Mouse (Mus musculus) stomach, embryonic 15.5 days (tissue): ENCODE data around the gene Qtrt1. TPM values are rescaled to one million over a fixed set of nuclear protein-coding genes. Genes with fewer than 3 reads are reported as not detected.
A peak's percentile ranks its signal among the peaks of the same experiment; 100 is the strongest.

Source experiments
- ATAC-seq: fragments of 200-750 bp; cut with Nextera tagmentation; 2 replicates; pipeline ENCODE4 v1.8.0; 2017; ENCODE audit warnings: low read depth, moderate number of reproducible peaks, moderate TSS enrichment; ENCODE audit not compliant: insufficient read depth, low FRiP score
- H3K27ac ChIP-seq: fragments of 300-500 bp; sonication (generic); 2 replicates; pipeline ENCODE4 v1.5.1; 2015; ENCODE audit warnings: mild to moderate bottlenecking, inconsistent platforms
- H3K27me3 ChIP-seq: fragments of 300-500 bp; sonication (generic); replicated peaks from 2 replicates; pipeline ENCODE4 v1.6.1; 2015; ENCODE audit warnings: inconsistent platforms
- H3K36me3 ChIP-seq: fragments of 300-500 bp; sonication (generic); 2 replicates; pipeline ENCODE4 v1.6.1; 2015; ENCODE audit warnings: inconsistent platforms
- H3K4me1 ChIP-seq: fragments of 300-500 bp; sonication (generic); 2 replicates; pipeline ENCODE4 v1.6.1; 2015; ENCODE audit warnings: inconsistent platforms
- H3K4me2 ChIP-seq: fragments of 300-500 bp; sonication (generic); 2 replicates; pipeline ENCODE4 v1.6.1; 2015; ENCODE audit warnings: mild to moderate bottlenecking, inconsistent platforms
- H3K4me3 ChIP-seq: fragments of 300-500 bp; sonication (generic); replicated peaks from 2 replicates; pipeline ENCODE4 v1.5.1; 2015; ENCODE audit warnings: inconsistent platforms
- H3K9ac ChIP-seq: fragments of 300-500 bp; sonication (generic); 2 replicates; pipeline ENCODE4 v1.6.1; 2015; ENCODE audit warnings: inconsistent platforms
- H3K9me3 ChIP-seq: fragments of 300-500 bp; sonication (generic); 2 replicates; pipeline ENCODE4 v1.6.1; 2016; ENCODE audit warnings: inconsistent platforms
- WGBS: fragments of 180-500 bp; shearing (Covaris S2); methylation state at CpG from one replicate; pipeline ENCODE4 v1.1.7; 2015; 5-methylcytosine and 5-hydroxymethylcytosine counted together
- polyA plus RNA-seq: library from polyadenylated mRNA; unstranded; fragments of >200 nt; fragmentation: Nextera tagmentation; extraction: Ambion mirVana; gene quantifications from 2 replicates; pipeline ENCODE4 v1.2.1, GENCODE M21; 2015

Gene Qtrt1
- polyA plus RNA-seq, 1 experiment from 2014 or later = 57.6 TPM

- Histone ChIP-seq H3K9me3 (no peaks in the 10 kb centered on the region), H3K36me3 (peaks cover 5% of the 10 kb centered on the region), H3K4me1 (peaks cover 13% of the 10 kb centered on the region), H3K27me3 (no peaks in the 10 kb centered on the region), H3K4me2 (peak overlapping the region; percentile 81), H3K4me3 (peak overlapping the region; percentile 92), H3K9ac (peak overlapping the region; percentile 91), H3K27ac (peak overlapping the region; percentile 94; the same call in 1 of the 2 replicates)
- no peak for ATAC-seq
- WGBS = 5% methylated on average over 6 of the region's 6 CpGs
These were observed 13.9 kb downstream of the Qtrt1 start for GRCm38 (mm10) chr9:21425556-21425945.

GRCm38 (mm10) chr9:21426013-21426412 lies 14.4 kb downstream of the Qtrt1 start:
- WGBS = 4% methylated on average over 1 of the region's 1 CpGs
- peak overlapping the region; percentile 94; the same call in 1 of the 2 replicates for H3K27ac ChIP-seq
- H3K27me3 ChIP-seq = no peaks in the 10 kb centered on the region
- H3K9ac ChIP-seq = peak overlapping the region; percentile 91; the same call in 1 of the 2 replicates
- H3K4me1 ChIP-seq = peaks cover 13% of the 10 kb centered on the region
- no peak for ATAC-seq
- H3K9me3 ChIP-seq = no peaks in the 10 kb centered on the region
- H3K4me2 ChIP-seq = peak overlapping the region; percentile 81
- H3K4me3 ChIP-seq = peak overlapping the region; percentile 92
- H3K36me3 ChIP-seq = peaks cover 3% of the 10 kb centered on the region; the same call in 1 of the 2 replicates

- H3K27me3 ChIP-seq = no peaks in the 10 kb centered on the region
- no peak overlapping the region for H3K27ac ChIP-seq
- no peaks in the 10 kb centered on the region for H3K36me3 ChIP-seq
- H3K4me3 ChIP-seq = peak overlapping the region; percentile 92; the same call in 1 of the 2 replicates
- 59% methylated on average over 2 of the region's 2 CpGs for WGBS
- H3K9ac ChIP-seq = no peak overlapping the region
- no peak for ATAC-seq
- H3K4me2 ChIP-seq = peak overlapping the region; percentile 81
- H3K4me1 ChIP-seq = peaks cover 13% of the 10 kb centered on the region
- no peaks in the 10 kb centered on the region for H3K9me3 ChIP-seq
These were observed 14.9 kb downstream of the Qtrt1 start for GRCm38 (mm10) chr9:21426525-21426924.

GRCm38 (mm10) chr9:21427773-21428172 lies 16.1 kb downstream of the Qtrt1 start:
- H3K36me3 ChIP-seq = no peaks in the 10 kb centered on the region
- H3K9ac ChIP-seq = no peak overlapping the region
- WGBS = 84% methylated on average over 2 of the region's 2 CpGs
- peaks cover 13% of the 10 kb centered on the region for H3K4me1 ChIP-seq
- no peaks in the 10 kb centered on the region for H3K27me3 ChIP-seq
- no peak overlapping the region for H3K4me3 ChIP-seq
- H3K4me2 ChIP-seq = no peak overlapping the region
- no peak overlapping the region for H3K27ac ChIP-seq
- no peaks in the 10 kb centered on the region for H3K9me3 ChIP-seq
- no peak for ATAC-seq

- H3K9me3 ChIP-seq = no peaks in the 10 kb centered on the region
- no peaks in the 10 kb centered on the region for H3K36me3 ChIP-seq
- no peaks in the 10 kb centered on the region for H3K27me3 ChIP-seq
- ATAC-seq = no peak
- H3K27ac ChIP-seq = no peak overlapping the region
- no peak overlapping the region for H3K4me2 ChIP-seq
- H3K4me3 ChIP-seq = no peak overlapping the region
- H3K9ac ChIP-seq = no peak overlapping the region
- 90% methylated on average over 6 of the region's 6 CpGs for WGBS
- peaks cover 13% of the 10 kb centered on the region for H3K4me1 ChIP-seq
These were observed 16.5 kb downstream of the Qtrt1 start for GRCm38 (mm10) chr9:21428178-21428577.

- no peaks in the 10 kb centered on the region for H3K9me3 ChIP-seq
- H3K9ac ChIP-seq = no peak overlapping the region
- H3K4me2 ChIP-seq = no peak overlapping the region
- peaks cover 11% of the 10 kb centered on the region for H3K4me1 ChIP-seq
- H3K27me3 ChIP-seq = no peaks in the 10 kb centered on the region
- 81% methylated on average over 7 of the region's 7 CpGs for WGBS
- H3K36me3 ChIP-seq = no peaks in the 10 kb centered on the region
- ATAC-seq = no peak
- no peak overlapping the region for H3K27ac ChIP-seq
- H3K4me3 ChIP-seq = no peak overlapping the region
These were observed 19.1 kb downstream of the Qtrt1 start for GRCm38 (mm10) chr9:21430724-21431123.

GRCm38 (mm10) chr9:21432066-21432465 lies 20.4 kb downstream of the Qtrt1 start:
- Histone ChIP-seq H3K9me3 (no peaks in the 10 kb centered on the region), H3K4me2 (no peak overlapping the region), H3K4me3 (no peak overlapping the region), H3K9ac (no peak overlapping the region), H3K27ac (no peak overlapping the region), H3K4me1 (0 out of 2 replicates have a peak, but pooled peaks cover 4% of the 10 kb centered on the region), H3K27me3 (no peaks in the 10 kb centered on the region), H3K36me3 (no peaks in the 10 kb centered on the region)
- ATAC-seq = no peak
- 84% methylated on average over 7 of the region's 7 CpGs for WGBS

- 90% methylated on average over 8 of the region's 8 CpGs for WGBS
These were observed 22.1 kb downstream of the Qtrt1 start for GRCm38 (mm10) chr9:21433766-21434165.

GRCm38 (mm10) chr9:21434410-21434809 lies 22.8 kb downstream of the Qtrt1 start:
- H3K9ac ChIP-seq = no peak overlapping the region

More at GRCm38 (mm10) chr9:21433766-21434165, 22.1 kb downstream of the Qtrt1 start:
- no peak overlapping the region for H3K4me2 ChIP-seq
- no peaks in the 10 kb centered on the region for H3K27me3 ChIP-seq
- H3K4me1 ChIP-seq = peaks cover 8% of the 10 kb centered on the region; the same call in 1 of the 2 replicates
- ATAC-seq = no peak
- H3K4me3 ChIP-seq = no peak overlapping the region
- H3K9ac ChIP-seq = no peak overlapping the region
- no peaks in the 10 kb centered on the region for H3K9me3 ChIP-seq
- H3K27ac ChIP-seq = no peak overlapping the region
- H3K36me3 ChIP-seq = no peaks in the 10 kb centered on the region

GRCm38 (mm10) chr9:21435777-21436635 lies 24.4 kb downstream of the Qtrt1 start:
- ATAC-seq = no peak
- Histone ChIP-seq H3K4me3 (no peak overlapping the region), H3K27me3 (no peaks in the 10 kb centered on the region), H3K4me2 (no peak overlapping the region), H3K4me1 (peaks cover 8% of the 10 kb centered on the region; the same call in 1 of the 2 replicates), H3K36me3 (no peaks in the 10 kb centered on the region), H3K27ac (no peak overlapping the region; the same call in 1 of the 2 replicates), H3K9me3 (no peaks in the 10 kb centered on the region), H3K9ac (no peak overlapping the region)
- 73% methylated on average over 7 of the region's 7 CpGs for WGBS

More at GRCm38 (mm10) chr9:21434410-21434809, 22.8 kb downstream of the Qtrt1 start:
- Histone ChIP-seq H3K4me2 (no peak overlapping the region), H3K4me3 (no peak overlapping the region), H3K9me3 (no peaks in the 10 kb centered on the region), H3K27me3 (no peaks in the 10 kb centered on the region), H3K4me1 (peaks cover 8% of the 10 kb centered on the region; the same call in 1 of the 2 replicates), H3K27ac (no peak overlapping the region), H3K36me3 (no peaks in the 10 kb centered on the region)
- 88% methylated on average over 2 of the region's 2 CpGs for WGBS
- ATAC-seq = no peak

- Histone ChIP-seq H3K4me2 (no peak overlapping the region), H3K9ac (no peak overlapping the region), H3K4me1 (peaks cover 8% of the 10 kb centered on the region; the same call in 1 of the 2 replicates), H3K27ac (no peak overlapping the region), H3K27me3 (no peaks in the 10 kb centered on the region), H3K36me3 (no peaks in the 10 kb centered on the region), H3K9me3 (no peaks in the 10 kb centered on the region), H3K4me3 (no peak overlapping the region)
- ATAC-seq = no peak
- WGBS = 92% methylated on average over 6 of the region's 6 CpGs
These were observed 25.9 kb downstream of the Qtrt1 start for GRCm38 (mm10) chr9:21437577-21437976.

GRCm38 (mm10) chr9:21438219-21438618 lies 26.6 kb downstream of the Qtrt1 start:
- Histone ChIP-seq H3K36me3 (no peaks in the 10 kb centered on the region), H3K9ac (no peak overlapping the region), H3K4me1 (peaks cover 8% of the 10 kb centered on the region; the same call in 1 of the 2 replicates), H3K9me3 (no peaks in the 10 kb centered on the region), H3K27me3 (no peaks in the 10 kb centered on the region), H3K4me3 (no peak overlapping the region), H3K4me2 (no peak overlapping the region), H3K27ac (no peak overlapping the region)
- WGBS = 57% methylated on average over 3 of the region's 3 CpGs
- ATAC-seq = no peak
